Mouse (Mus musculus): Measurements from ENCODE around the gene Ly6g6f. TPM values are rescaled to one million over a fixed set of nuclear protein-coding genes. Genes with fewer than 3 reads are reported as not detected.

Gene Ly6g6f
- total RNA-seq, 2 experiments from 2014 or later: not detected

GRCm38 (mm10) chr17:35108097-35108496 is 22.7 kb upstream of the Ly6g6f start, which contains the start of gene Ly6g5c:
Ly6g5c (plus strand) TSS chr17:35108279.
- intact Hi-C loops (cut with DNase I): no loop called here
- no peak for DNase-seq

DNA sequence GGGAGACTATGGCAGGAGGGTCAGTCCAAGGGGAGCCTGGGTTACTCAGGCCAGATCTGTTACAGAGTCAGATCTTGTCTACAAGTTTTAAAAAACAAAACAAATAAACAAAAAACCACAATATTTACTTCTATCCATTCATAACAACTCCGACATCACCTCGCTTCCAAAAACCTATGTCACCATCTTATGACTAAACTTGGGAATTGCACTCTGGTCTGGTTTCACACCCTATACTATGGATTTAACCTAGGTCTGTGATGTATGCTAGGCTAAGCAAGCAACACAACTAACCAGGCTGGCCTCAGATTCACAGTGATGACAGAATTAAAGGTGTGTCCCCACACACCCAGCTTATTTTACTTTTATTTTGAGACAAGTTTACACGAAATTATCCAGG is 21.1 kb upstream of the Ly6g6f start:
- intact Hi-C loops (cut with DNase I): loop anchor here (1.0 kb wide), 1 partner anchor 85 kb away; no protein-coding TSS in a partner anchor
- no peak for DNase-seq

- intact Hi-C loops (cut with DNase I): loop anchor here (1.0 kb wide), 1 partner anchor 85 kb away; no protein-coding TSS in a partner anchor
- DNase-seq: peak; percentile 40 to 44
Observed at GRCm38 (mm10) chr17:35105740-35106389, 20.5 kb upstream of the Ly6g6f start.

- intact Hi-C loops (cut with DNase I): no loop called here
- no peak for DNase-seq
Observed at GRCm38 (mm10) chr17:35104754-35105153, 19.3 kb upstream of the Ly6g6f start.

DNA sequence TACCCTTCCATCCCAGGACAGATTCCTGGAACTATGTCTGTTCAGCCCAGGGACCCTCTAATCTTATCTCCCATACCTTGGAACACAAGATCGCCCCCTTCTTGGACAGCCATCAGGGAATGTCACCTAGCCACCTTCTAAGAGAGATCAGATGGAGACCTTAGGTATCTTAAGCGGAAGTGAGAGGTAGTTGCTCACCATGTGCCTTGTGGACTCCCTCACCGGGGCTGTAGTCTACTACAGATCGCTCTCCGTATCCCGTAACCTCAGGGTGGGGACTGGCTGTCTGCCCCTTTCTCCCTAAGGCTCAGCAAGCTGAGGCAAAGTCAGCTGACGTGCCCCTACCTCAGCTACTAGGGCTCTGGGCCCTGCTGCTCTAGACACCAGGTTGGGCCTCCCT is 18.7 kb upstream of the Ly6g6f start:
- no peak for DNase-seq
- intact Hi-C loops (cut with DNase I): no loop called here

DNA sequence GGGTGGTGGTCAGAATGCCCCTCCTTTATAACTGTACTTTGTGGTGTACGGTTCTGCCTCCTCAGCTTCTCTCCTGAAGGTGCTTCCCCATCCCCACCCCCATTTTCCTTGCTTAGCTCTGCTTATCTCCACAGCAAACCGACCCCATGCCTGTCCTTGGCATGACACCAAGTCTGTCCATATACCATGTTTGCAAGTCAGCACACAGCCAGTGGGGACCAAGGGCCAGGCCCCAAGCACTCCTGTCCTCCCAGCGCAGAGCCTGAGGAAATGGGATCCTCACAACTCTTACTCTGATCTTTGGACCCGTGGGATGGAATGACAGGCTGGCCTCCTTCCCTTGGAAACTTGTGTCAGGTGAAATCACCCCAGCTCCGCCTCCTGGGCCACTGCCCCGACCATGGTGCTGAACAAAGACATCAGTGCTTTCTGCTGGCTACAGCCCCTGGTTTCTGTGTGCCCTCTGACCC is 17.8 kb upstream of the Ly6g6f start:
- no peak for DNase-seq
- intact Hi-C loops (cut with DNase I): no loop called here

- no peak for DNase-seq
- intact Hi-C loops (cut with DNase I): no loop called here
Observed at GRCm38 (mm10) chr17:35102299-35102698, 16.9 kb upstream of the Ly6g6f start.

DNA sequence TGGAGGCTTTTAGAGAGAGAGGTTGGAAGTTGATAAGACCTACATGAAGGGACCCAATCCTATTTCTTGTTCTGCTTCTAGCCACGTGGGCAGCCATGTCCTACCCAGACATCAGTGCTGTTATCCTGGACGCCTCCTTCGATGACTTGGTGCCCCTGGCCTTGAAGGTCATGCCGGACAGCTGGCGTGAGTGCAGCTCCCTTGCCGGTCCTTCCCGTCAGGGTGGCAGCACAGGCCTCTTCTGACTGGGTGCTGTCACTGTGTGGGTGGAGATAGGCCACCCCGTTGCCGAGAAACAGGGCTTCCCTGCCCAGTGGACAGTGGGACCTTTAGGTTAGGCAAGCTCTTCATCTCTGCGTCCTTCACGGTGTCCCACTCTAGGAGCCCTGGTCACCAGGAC is 15.8 kb upstream of the Ly6g6f start:
- intact Hi-C loops (cut with DNase I): no loop called here
- DNase-seq: no peak

DNA sequence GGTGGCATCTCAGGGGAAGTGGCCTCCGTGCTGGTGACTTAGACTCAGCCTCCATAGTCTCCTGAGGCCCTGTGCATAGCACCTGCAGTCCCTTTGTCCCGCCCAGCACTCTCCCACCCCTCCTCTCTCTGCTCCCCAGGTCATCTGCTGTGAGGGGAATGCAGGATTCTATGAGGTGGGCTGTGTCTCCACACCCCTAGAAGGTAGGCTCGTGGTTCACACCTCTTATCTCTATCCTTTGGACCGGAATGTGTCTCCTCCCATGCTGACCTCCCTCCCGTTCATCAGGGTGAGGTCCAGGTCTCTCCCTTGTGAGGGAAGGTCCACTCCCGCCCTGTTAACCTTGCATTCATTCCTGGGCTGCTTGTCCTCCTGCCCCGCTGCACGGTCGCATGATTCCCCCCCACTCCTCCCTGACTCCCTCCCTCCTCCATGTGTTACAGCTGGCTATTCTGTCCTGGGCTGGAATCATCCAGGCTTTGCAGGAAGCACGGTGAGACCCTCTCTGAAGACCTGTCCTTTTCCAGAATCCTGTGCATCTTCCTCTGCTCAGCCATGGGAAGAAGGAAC is 14.9 kb upstream of the Ly6g6f start:
- no peak for DNase-seq
- intact Hi-C loops (cut with DNase I): no loop called here

GRCm38 (mm10) chr17:35097164-35097655 is 11.8 kb upstream of the Ly6g6f start:
- intact Hi-C loops (cut with DNase I): no loop called here
- no peak for DNase-seq

GRCm38 (mm10) chr17:35096597-35096996 is 11.2 kb upstream of the Ly6g6f start:
- no peak for DNase-seq
- intact Hi-C loops (cut with DNase I): no loop called here

GRCm38 (mm10) chr17:35094475-35095365 is 9.3 kb upstream of the Ly6g6f start:
- DNase-seq: no peak
- intact Hi-C loops (cut with DNase I): no loop called here

DNA sequence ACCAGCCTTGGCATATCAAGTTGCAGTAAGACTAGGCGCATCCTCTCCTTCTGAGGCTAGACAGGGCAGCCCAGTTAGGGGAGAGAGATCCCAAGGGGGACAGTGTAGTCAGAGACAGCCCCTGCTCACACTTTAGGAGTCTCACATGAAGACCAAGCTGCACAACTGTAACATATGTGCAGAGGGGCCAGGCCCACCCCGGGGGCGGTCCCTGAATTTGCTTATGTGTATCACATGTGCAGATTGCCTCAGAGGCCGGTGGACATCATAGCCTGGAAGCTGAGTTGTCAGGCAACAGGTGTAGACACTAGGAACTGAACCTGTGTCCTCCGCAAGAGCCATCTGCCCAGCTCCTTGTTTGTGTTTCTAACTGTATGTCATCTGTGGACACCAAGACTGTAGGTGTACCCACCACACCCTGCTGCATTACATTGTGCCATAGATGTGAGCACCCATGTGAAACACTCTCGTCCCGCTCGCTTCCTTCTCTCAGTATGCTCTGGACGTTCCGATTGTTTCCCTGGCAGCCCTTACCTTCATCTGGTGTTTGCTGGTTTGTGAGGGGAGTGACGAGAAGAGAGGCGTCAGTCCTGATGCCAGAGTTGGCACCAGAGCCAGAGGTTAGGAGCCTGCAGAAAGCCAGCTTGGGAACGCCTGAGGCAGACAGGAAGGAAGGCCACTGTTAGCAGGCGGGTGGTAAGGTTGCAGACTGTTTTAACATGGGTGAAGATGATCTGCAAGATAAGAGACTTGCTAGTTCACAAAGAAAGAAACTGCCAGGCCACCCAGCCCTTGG is 7.2 kb upstream of the Ly6g6f start:
- intact Hi-C loops (cut with DNase I): no loop called here
- no peak for DNase-seq

DNA sequence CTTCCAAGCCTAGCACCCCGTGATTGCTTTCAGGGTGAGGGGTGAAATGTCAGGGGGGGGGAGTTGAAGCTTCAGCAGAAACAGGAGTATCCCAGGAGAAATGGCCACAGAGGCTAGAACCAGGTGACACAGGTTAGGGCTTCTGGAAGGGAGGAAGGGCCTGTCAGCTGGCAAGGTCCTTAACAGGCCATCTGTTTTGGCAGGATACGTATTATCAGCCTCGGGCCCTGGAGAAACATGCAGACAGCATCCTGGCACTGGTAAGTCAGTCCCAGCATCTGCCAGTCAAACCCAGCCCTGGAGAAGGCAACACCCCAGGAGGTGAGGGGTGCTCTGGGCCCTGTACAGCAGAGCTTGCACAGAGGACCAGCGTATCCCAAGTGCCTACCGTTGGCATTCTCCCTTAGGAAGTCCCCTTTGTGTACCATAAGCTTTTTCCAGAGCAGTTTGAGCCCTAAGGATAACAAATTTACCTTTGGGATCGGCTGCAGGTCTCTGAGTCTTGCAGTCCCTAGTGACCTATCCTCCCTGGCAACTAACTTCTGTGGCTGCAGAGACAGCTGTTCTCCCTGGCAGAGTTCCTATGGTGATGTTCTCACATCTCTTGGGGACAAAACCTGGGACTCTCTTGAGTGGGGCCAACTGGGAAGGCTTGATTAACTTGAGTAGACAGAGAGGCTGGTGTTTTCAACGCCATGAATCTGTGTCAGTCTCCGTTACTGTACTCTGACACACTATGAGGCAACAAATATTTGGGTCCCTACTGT is 4.9 kb upstream of the Ly6g6f start:
- intact Hi-C loops (cut with DNase I): no loop called here
- peak in 1 of 2 experiments; percentile 40 for DNase-seq

- intact Hi-C loops (cut with DNase I): no loop called here
- peak; percentile 95 to 96 for DNase-seq
Observed at GRCm38 (mm10) chr17:35088825-35089644, 3.6 kb upstream of the Ly6g6f start, which contains the start of gene Abhd16a. Abhd16a (plus strand) TSS chr17:35089263.

GRCm38 (mm10) chr17:35088151-35088550 is 2.7 kb upstream of the Ly6g6f start:
- DNase-seq: no peak
- intact Hi-C loops (cut with DNase I): no loop called here

DNA sequence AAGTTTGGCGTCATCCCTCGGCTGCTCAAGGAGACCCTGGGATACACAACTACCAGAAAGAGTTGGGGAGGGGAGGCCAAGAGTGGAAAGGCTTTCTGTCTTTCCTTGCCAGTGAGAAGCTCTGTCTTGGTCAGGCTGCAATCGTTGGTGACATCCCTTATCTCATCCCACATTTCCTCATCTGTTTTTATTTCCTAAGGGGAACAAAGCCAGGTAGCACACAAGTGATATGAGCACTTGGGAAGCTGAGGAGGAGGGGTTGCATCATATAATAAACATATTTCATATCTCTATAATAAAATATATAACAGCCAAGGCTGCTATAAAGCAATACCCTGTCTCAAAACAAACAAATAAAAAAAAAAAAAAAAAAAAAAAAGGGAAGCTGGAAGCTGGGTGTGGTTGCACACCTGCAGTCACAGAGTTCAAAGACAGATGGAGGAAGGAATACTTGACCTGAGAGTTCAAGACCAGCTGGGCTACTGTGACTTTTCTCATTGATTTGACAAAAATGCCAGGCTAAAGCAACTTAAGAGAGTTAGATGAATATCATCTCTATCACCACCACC is 1.4 kb downstream of the Ly6g6f start:
- intact Hi-C loops (cut with DNase I): no loop called here

More for the DNA sequence above, 1.4 kb downstream of the Ly6g6f start:
- no peak for DNase-seq

Data from heart, postnatal 14 days (tissue).